Mouse (Mus musculus) lung, embryonic 14.5 days (tissue): Measurements from ENCODE around the gene 2610528J11Rik. TPM values are rescaled to one million over a fixed set of nuclear protein-coding genes. Genes with fewer than 3 reads are reported as not detected.
"Not testable (repeated sequence)": the region's sequence is repeated elsewhere in the genome, so short reads cannot be mapped to it uniquely, and the experiment has no call there.

ENCODE experiments used
- ATAC-seq: fragments of 200-750 bp; cut with Nextera tagmentation; 2 replicates; pipeline ENCODE4 v1.8.0; 2017; ENCODE audit warnings: mild to moderate bottlenecking, moderate TSS enrichment, moderate library complexity; ENCODE audit not compliant: insufficient read depth
- DNase-seq: peaks from one replicate; pipeline ENCODE4 v3.0.0-alpha.2; 2015
- H3K27ac ChIP-seq: fragments of 300-500 bp; sonication (generic); 2 replicates; pipeline ENCODE4 v1.5.1; 2014; ENCODE audit warnings: low read depth, mild to moderate bottlenecking, moderate library complexity
- H3K27me3 ChIP-seq: fragments of 300-500 bp; sonication (generic); 2 replicates; pipeline ENCODE4 v1.6.1; 2014; ENCODE audit warnings: low read length, control low read depth; ENCODE audit not compliant: insufficient read depth
- H3K36me3 ChIP-seq: fragments of 300-500 bp; sonication (generic); 2 replicates; pipeline ENCODE4 v1.6.1; 2014; ENCODE audit warnings: control low read depth; ENCODE audit not compliant: insufficient read depth
- H3K4me1 ChIP-seq: fragments of 300-500 bp; sonication (generic); 2 replicates; pipeline ENCODE4 v1.6.1; 2014; ENCODE audit warnings: antibody characterized with exemption, control low read depth; ENCODE audit not compliant: insufficient read depth
- H3K4me2 ChIP-seq: fragments of 300-500 bp; sonication (generic); 2 replicates; pipeline ENCODE4 v1.6.1; 2014; ENCODE audit warnings: mild to moderate bottlenecking
- H3K4me3 ChIP-seq: fragments of 300-500 bp; sonication (generic); 2 replicates; pipeline ENCODE4 v1.5.1; 2014; ENCODE audit warnings: low read depth, low read length
- H3K9ac ChIP-seq: fragments of 300-500 bp; sonication (generic); 2 replicates; pipeline ENCODE4 v1.6.1; 2014
- H3K9me3 ChIP-seq: fragments of 300-500 bp; sonication (generic); 2 replicates; pipeline ENCODE4 v1.6.1; 2016; ENCODE audit warnings: low read depth, low read length, control low read depth
- CTCF ChIP-seq: IDR thresholded peaks from 2 replicates; pipeline ENCODE4 v1.5.1; 2016; ENCODE audit warnings: antibody characterized with exemption, low read depth
- WGBS: fragments of 180-500 bp; shearing (Covaris S2); extraction: QIAGEN DNeasy Blood & Tissue Kit; methylation state at CpG from one replicate; pipeline ENCODE4 v1.1.7; 2014; 5-methylcytosine and 5-hydroxymethylcytosine counted together
- polyA plus RNA-seq: library from polyadenylated mRNA; unstranded; fragments of >200 nt; fragmentation: Nextera tagmentation; extraction: Ambion mirVana; gene quantifications from 2 replicates; pipeline ENCODE4 v1.2.1, GENCODE M21; 2014

2610528J11Rik gene
- 9.0 and 10.3 TPM in 2 replicates for polyA plus RNA-seq

DNA sequence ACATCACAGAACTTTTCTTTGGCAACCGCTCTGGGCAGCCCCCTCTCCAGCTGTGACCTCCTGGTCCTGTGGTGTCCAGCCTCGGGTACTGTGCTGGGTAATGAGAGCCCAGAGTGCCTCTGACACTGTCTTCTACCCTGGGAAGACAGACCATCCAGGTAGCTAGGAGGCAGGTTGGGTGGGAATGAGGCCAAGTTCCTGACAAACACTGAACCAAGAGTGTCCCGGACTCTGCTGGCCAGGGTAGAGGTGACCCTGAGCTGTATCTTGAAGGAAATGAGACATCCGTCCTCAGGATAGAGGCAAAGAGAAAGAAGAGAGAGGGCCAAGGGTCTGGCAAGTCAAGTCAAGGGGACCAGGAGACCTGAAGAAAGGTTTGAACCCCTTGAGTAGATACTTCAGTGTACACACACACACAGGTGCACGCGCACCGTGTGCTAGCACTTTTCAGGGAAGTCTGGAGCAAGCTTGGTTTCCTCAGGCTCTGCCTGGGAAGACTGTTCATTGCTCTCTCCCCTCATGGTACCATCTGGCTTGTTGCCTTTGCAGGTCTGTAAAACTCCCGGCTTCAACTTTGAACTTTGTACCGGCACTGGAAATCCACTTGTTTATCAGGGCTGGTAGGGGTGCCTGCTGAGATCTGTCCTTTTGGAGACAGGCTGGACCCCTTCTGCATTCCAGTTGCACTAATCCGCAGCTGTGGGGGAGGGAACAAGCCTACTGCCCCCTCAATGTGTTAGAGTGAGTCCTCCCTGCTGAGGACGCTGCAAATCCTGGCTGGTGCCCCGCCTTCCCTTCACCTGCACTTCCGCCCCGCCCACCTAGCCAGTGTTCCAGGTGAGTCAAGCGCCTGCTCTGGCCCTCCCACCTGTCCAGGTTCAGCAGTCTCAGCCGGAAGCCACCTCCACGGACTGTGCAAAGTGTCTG lies at the start of gene 2610528J11Rik:
TSS of gene 2610528J11Rik (plus strand) at position 592 of the 927 bp plus-strand sequence.
- Histone ChIP-seq H3K9me3 (no peaks in the 10 kb centered on the region), H3K27me3 (no peaks in the 10 kb centered on the region), H3K4me2 (peak within 1 kb of the TSS; percentile 54), H3K36me3 (no peaks in the 10 kb centered on the region), H3K4me1 (no peaks in the 10 kb centered on the region; the same call in 1 of the 2 replicates), H3K4me3 (peak within 1 kb of the TSS; percentile 27), H3K9ac (peak within 1 kb of the TSS; percentile 41), H3K27ac (no peak within 1 kb of the TSS)
- peak; percentile 65 for DNase-seq
- WGBS = 29% methylated on average over 17 of the region's 17 CpGs
- no peak for TF ChIP-seq CTCF
- ATAC-seq = peak; percentile 75; the same call in 1 of the 2 replicates

- no peak for TF ChIP-seq CTCF
- Histone ChIP-seq H3K4me2 (peak within 1 kb of the TSS; percentile 44), H3K27me3 (no peaks in the 10 kb centered on the region), H3K4me3 (peak within 1 kb of the TSS; percentile 24), H3K9me3 (no peaks in the 10 kb centered on the region), H3K4me1 (no peaks in the 10 kb centered on the region), H3K36me3 (no peaks in the 10 kb centered on the region), H3K9ac (no peak within 1 kb of the TSS), H3K27ac (peak within 1 kb of the TSS; percentile 24; the same call in 1 of the 2 replicates)
- peak; percentile 91 for ATAC-seq
- WGBS = 63% methylated on average over 8 of the region's 8 CpGs
- DNase-seq = peak; percentile 59
Observed at GRCm38 (mm10) chr4:118489717-118490132, 37.1 kb upstream of the 2610528J11Rik start, which contains the start of gene Tie1. Gene Tie1, minus strand, starts transcription at chr4:118490061.

- Histone ChIP-seq H3K4me2 (no peak overlapping the region), H3K27me3 (no peaks in the 10 kb centered on the region), H3K9ac (no peak overlapping the region), H3K4me3 (no peak overlapping the region), H3K9me3 (no peaks in the 10 kb centered on the region), H3K27ac (no peak overlapping the region), H3K36me3 (no peaks in the 10 kb centered on the region), H3K4me1 (no peaks in the 10 kb centered on the region)
- WGBS = 75% methylated on average over 10 of the region's 10 CpGs
- DNase-seq (no peak), ATAC-seq (no peak)
- no peak for TF ChIP-seq CTCF
Observed at GRCm38 (mm10) chr4:118490461-118490860, 36.3 kb upstream of the 2610528J11Rik start.

DNA sequence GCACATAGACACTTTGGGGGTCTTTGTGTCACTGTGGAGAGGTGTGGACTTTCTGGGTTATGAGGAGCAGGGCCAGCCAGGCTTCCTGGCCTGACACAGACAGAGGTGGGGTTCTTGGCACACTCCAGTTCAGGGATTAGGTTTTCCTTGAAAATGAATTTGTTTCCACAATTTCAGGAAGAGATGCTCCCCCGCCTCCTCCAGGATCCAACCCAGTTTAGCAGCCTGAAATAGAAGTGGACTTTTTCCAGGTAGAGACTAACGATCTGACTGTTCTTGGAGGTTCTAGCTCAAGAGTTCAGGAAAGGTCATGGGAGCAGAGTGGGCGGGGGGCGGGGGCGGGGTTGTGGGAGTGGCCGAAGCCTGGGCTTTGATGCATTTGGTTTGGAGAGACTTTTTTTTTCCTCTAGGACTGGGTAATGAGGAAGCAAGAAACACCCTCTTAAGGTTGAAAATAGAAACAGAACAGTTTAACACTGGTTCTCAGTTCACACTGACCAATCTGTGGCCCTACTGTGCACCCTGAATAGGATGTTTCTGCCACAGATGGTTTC lies 26.6 kb upstream of the 2610528J11Rik start:
- no peaks in the 10 kb centered on the region for H3K27me3 ChIP-seq
- H3K9ac ChIP-seq = no peak overlapping the region
- no peaks in the 10 kb centered on the region for H3K4me1 ChIP-seq
- no peak for ATAC-seq
- WGBS = 40% methylated on average over 6 of the region's 6 CpGs
- H3K9me3 ChIP-seq = no peaks in the 10 kb centered on the region
- no peak overlapping the region for H3K4me3 ChIP-seq
- H3K36me3 ChIP-seq = no peaks in the 10 kb centered on the region
- no peak overlapping the region for H3K4me2 ChIP-seq
- no peak for DNase-seq
- no peak overlapping the region for H3K27ac ChIP-seq
- no peak for TF ChIP-seq CTCF

DNA sequence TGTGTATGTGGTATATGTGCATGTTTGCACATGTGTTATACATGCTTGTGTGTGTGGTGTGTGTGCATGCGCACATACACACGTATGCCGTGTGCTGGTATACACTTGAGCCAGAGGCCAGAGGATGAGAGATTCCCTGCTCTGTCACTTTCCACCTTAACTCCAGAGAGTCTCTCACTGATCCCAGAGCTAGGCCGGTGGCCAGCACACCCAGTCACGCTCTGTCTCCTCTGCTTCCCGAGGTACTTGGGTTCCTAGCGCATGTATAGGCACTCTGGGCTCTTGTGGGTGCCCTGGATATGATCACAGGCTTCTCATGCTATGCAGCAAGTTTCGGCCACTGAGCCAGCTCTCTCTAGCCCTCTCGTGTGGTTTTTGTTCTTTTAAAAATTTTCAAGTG lies 26.0 kb upstream of the 2610528J11Rik start:
- TF ChIP-seq CTCF = no peak
- no peak overlapping the region for H3K4me2 ChIP-seq
- no peaks in the 10 kb centered on the region for H3K36me3 ChIP-seq
- H3K27me3 ChIP-seq = no peaks in the 10 kb centered on the region
- H3K9ac ChIP-seq = no peak overlapping the region
- H3K4me3 ChIP-seq = no peak overlapping the region
- DNase-seq (no peak), ATAC-seq (no peak)
- no peak overlapping the region for H3K27ac ChIP-seq
- 63% methylated on average over 9 of the region's 9 CpGs for WGBS
- H3K4me1 ChIP-seq = no peaks in the 10 kb centered on the region
- no peaks in the 10 kb centered on the region for H3K9me3 ChIP-seq

- DNase-seq (no peak), ATAC-seq (no peak)
- H3K27me3 ChIP-seq = no peaks in the 10 kb centered on the region
- no peak overlapping the region for H3K4me3 ChIP-seq
- H3K4me1 ChIP-seq = no peaks in the 10 kb centered on the region
- no peak for TF ChIP-seq CTCF
- H3K9me3 ChIP-seq = no peaks in the 10 kb centered on the region
- 22% methylated on average over 3 of the region's 3 CpGs for WGBS
- no peak overlapping the region for H3K27ac ChIP-seq
- no peaks in the 10 kb centered on the region for H3K36me3 ChIP-seq
- no peak overlapping the region for H3K9ac ChIP-seq
- H3K4me2 ChIP-seq = no peak overlapping the region
Observed at GRCm38 (mm10) chr4:118505551-118505950, 21.2 kb upstream of the 2610528J11Rik start.

DNA sequence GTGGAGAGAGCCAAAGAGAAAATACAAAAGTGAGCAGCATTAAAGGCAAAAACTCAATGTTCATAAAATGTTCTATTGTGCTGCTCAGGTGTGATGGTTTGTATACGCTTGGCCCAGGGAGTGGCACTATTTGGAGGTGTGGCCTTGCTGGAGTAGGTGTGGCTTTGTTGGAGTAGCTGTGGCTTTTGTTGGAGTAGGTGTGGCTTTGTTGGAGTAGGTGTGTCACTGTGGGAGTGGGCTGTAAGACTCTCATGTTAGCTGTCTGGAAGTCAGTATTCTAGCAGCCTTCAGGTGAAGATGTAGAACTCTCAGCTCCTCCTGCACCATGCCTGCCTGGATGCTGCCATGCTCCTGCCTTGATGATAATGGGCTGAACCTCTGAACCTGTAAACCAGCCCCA lies 19.6 kb upstream of the 2610528J11Rik start:
- ATAC-seq, H3K27ac ChIP-seq, H3K4me2 ChIP-seq, H3K9ac ChIP-seq, H3K4me3 ChIP-seq, DNase-seq, H3K4me1 ChIP-seq, H3K27me3 ChIP-seq, H3K36me3 ChIP-seq, H3K9me3 ChIP-seq: not testable (repeated sequence)
- 100% methylated on average over 1 of the region's 1 CpGs for WGBS
